Mouse (Mus musculus) kidney, adult 8-10 months (tissue): ENCODE results near the gene Cacna1i.
A peak's percentile ranks its signal among the peaks of the same experiment; 100 is the strongest.

Experiments used
- DNase-seq, 2 experiments: peaks; one replicate each; pipeline ENCODE4 v3.0.0; 2022

Cacna1i gene

GRCm38 (mm10) chr15:80413988-80414721, 127.1 kb downstream of the Cacna1i start:
- DNase-seq, result peak in 1 of 2 experiments; percentile 15

GRCm38 (mm10) chr15:80415132-80415531, 128.1 kb downstream of the Cacna1i start:
- DNase-seq, result no peak

GRCm38 (mm10) chr15:80417066-80417465, 130.0 kb downstream of the Cacna1i start:
- no peak for DNase-seq

DNA sequence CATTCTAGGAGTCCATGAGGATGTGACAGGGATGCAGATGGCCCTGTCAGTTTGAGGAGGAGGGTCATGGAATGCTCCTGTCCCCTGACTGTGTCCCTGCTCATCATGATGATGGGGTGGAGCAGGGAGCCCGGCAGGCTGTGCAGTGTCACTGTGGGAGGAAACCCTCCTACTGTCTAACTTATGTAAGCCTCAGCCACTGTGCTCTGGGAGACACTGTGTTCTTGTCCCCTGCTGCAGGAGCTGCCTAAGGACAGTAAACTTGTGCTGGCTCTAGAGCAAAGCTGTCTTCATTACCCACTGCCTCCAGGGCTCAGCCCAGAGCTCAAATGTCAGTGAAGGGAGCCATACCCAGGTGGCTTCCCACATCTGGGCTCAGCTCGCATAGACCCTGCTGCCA, 131.1 kb downstream of the Cacna1i start:
- no peak for DNase-seq

- DNase-seq, result no peak
Measured at GRCm38 (mm10) chr15:80430324-80430723, 143.3 kb downstream of the Cacna1i start.

DNA sequence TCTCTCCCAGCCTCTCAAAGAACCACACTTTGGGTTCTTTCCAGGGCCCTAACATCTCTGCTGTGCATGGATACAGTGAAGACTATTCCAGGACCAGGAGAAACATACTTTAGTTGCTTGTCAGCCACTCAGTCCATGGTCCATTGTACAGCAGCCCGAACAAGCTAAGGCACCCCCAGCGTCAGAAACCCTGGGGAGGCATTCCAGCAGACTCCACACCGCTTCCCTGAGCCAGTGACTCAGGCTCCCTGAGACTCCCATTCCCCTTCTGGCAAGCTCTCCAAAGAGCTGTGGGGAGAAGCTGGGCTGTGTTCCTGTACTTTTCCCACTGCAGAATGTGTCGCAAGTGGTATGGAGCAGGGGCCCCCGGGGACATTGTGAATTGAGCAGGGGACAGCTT, 149.9 kb downstream of the Cacna1i start:
- DNase-seq, result no peak

DNA sequence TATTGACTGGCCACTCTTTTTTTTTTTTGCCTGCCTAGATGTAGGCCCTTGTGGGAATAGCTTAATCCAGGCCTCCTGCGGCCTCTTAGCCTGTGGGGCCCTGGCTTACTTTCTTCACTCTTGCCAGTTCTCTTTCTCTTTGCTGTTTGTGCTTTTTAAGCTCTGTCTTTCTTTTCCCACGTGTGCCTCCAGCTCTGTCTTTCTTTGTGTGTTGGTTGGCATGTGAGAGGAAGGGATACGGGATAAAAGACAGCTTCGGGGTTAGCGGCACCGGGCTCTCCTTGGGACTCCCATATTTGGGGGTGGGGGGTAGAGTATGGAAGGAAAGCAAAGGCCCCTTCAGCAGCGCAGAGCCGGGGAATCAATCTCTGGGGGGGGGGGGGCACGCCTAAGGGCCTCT, 151.0 kb downstream of the Cacna1i start:
- no peak for DNase-seq

GRCm38 (mm10) chr15:80438423-80438822, 151.4 kb downstream of the Cacna1i start:
- peak; percentile 26 to 65 for DNase-seq

- no peak for DNase-seq
Measured at GRCm38 (mm10) chr15:80440195-80440594, 153.2 kb downstream of the Cacna1i start.

DNA sequence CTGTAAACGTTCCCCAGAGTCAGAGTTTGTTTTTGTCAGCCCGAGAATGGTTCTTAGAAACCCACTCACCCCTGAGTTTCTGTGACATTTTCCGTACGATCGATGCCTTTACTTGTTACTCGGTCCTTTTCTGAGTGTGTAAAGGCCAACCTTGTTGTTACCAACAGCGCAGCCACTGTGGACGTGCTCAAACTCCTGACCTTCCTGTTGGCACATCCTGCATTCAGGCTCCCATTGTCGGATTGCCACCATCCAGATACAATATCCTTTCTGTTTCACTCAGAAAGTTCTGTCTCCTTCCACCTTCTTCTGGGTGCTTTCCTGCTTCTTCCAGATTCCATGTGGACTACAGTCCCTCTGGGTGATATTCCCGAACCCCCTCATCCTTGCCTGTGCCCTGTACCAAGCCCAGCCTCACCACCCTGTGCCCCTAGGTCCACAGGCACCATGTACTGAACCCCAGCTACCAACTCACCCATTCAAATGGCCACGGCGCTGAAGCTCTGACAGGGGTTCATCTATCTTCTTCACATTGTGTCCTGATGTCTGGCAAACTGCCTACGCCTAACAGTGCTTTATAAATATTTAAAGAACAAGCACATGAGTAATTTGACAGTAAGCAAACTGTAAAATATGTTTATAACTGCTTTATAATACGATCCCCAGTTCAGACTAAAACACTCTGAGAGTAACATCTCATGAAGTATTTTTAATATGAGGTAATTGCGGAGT, 159.1 kb downstream of the Cacna1i start:
- no peak for DNase-seq
